Mouse (Mus musculus) hindbrain, embryonic 11.5 days (tissue): ENCODE measurements at regions not wholly inside any gene's neighbourhood (a gene's known extent, or its start where the extent isn't known, plus 50 kb on each side); places are given as distances from the start of the nearest gene placed in this dataset.

Experiments used
- ATAC-seq: fragments of 200-750 bp; cut with Nextera tagmentation; 2 replicates; pipeline ENCODE4 v1.8.0; 2017; ENCODE audit warnings: mild to moderate bottlenecking, moderate TSS enrichment, moderate library complexity; ENCODE audit not compliant: low FRiP score
- DNase-seq: peaks from one replicate; pipeline ENCODE4 v3.0.0-alpha.2; 2015; ENCODE audit warnings: low spot score
- H3K27ac ChIP-seq: fragments of 300-500 bp; sonication (generic); 2 replicates; pipeline ENCODE4 v1.5.1; 2014; ENCODE audit warnings: mild to moderate bottlenecking, low read depth, low read length
- H3K27me3 ChIP-seq: fragments of 300-500 bp; sonication (generic); 2 replicates; pipeline ENCODE4 v1.6.1; 2014; ENCODE audit warnings: mild to moderate bottlenecking, low read length, moderate library complexity, mixed read lengths; ENCODE audit not compliant: control insufficient read depth, insufficient read depth
- H3K36me3 ChIP-seq: fragments of 300-500 bp; sonication (generic); 2 replicates; pipeline ENCODE4 v1.6.1; 2014; ENCODE audit warnings: mild to moderate bottlenecking, low read length, moderate library complexity, mixed read lengths; ENCODE audit not compliant: control insufficient read depth, insufficient read depth
- H3K4me1 ChIP-seq: fragments of 300-500 bp; sonication (generic); replicated peaks from 2 replicates; pipeline ENCODE4 v1.6.1; 2014; ENCODE audit warnings: low read length, mixed read lengths; ENCODE audit not compliant: control insufficient read depth, insufficient read depth
- H3K4me2 ChIP-seq: fragments of 300-500 bp; sonication (generic); replicated peaks from 2 replicates; pipeline ENCODE4 v1.6.1; 2014; ENCODE audit warnings: mild to moderate bottlenecking, low read depth, low read length
- H3K4me3 ChIP-seq: fragments of 300-500 bp; sonication (generic); 2 replicates; pipeline ENCODE4 v1.5.1; 2014; ENCODE audit warnings: low read depth, low read length
- H3K9ac ChIP-seq: fragments of 300-500 bp; sonication (generic); 2 replicates; pipeline ENCODE4 v1.6.1; 2014; ENCODE audit warnings: low read depth, low read length
- H3K9me3 ChIP-seq: fragments of 300-500 bp; sonication (generic); 2 replicates; pipeline ENCODE4 v1.6.1; 2016; ENCODE audit warnings: low read length; ENCODE audit not compliant: control insufficient read depth
- WGBS: fragments of 180-500 bp; shearing (Covaris S2); extraction: QIAGEN DNeasy Blood & Tissue Kit; methylation state at CpG from one replicate; pipeline ENCODE4 v1.1.7; 2014; 5-methylcytosine and 5-hydroxymethylcytosine counted together

GRCm38 (mm10) chr4:73467982-73468565 lies 63.2 kb upstream of the Gm11487 start:
- Histone ChIP-seq H3K4me1 (no peaks in the 10 kb centered on the region), H3K27me3 (no peaks in the 10 kb centered on the region), H3K36me3 (no peaks in the 10 kb centered on the region), H3K27ac (no peak overlapping the region), H3K4me2 (no peak overlapping the region), H3K9me3 (no peaks in the 10 kb centered on the region), H3K4me3 (no peak overlapping the region), H3K9ac (no peak overlapping the region)
- WGBS = 96% methylated on average over 1 of the region's 1 CpGs
- DNase-seq (no peak), ATAC-seq (0 out of 2 replicates have a peak, but pooled peaks have one; percentile 56)
